Mouse (Mus musculus) liver, adult 2 months (tissue): Measurements from ENCODE around the gene Sohlh1.

Experiments
- CTCF ChIP-seq: fragments of 200-500 bp; IDR thresholded peaks from 2 replicates; pipeline ENCODE4 v1.5.1; 2011; ENCODE audit warnings: low read depth, low read length, control low read depth
- POLR2A ChIP-seq: fragments of 200-500 bp; IDR thresholded peaks from 2 replicates; pipeline ENCODE4 v1.6.1; 2011; ENCODE audit warnings: low read length, control low read depth; ENCODE audit not compliant: insufficient read depth; ENCODE audit errors: extremely low read depth

- no peak for TF ChIP-seq CTCF
- no peak for TF ChIP-seq POLR2A
Measured at GRCm38 (mm10) chr2:25887226-25887625, 40.2 kb upstream of the Sohlh1 start.
